Mouse (Mus musculus) regulatory T cell (primary cell): Measurements from ENCODE around the gene Paics.
"Not testable (repeated sequence)": the region's sequence is repeated elsewhere in the genome, so short reads cannot be mapped to it uniquely, and the experiment has no call there.

ENCODE experiments used
- in situ Hi-C: fragments of 300-600 bp; cut with MboI, MseI; formaldehyde crosslinking; loops from one replicate; pipeline ENCODE4 v1.15.1; 2025; ENCODE audit warnings: high pct_unique_total_duplicates

Paics gene

DNA sequence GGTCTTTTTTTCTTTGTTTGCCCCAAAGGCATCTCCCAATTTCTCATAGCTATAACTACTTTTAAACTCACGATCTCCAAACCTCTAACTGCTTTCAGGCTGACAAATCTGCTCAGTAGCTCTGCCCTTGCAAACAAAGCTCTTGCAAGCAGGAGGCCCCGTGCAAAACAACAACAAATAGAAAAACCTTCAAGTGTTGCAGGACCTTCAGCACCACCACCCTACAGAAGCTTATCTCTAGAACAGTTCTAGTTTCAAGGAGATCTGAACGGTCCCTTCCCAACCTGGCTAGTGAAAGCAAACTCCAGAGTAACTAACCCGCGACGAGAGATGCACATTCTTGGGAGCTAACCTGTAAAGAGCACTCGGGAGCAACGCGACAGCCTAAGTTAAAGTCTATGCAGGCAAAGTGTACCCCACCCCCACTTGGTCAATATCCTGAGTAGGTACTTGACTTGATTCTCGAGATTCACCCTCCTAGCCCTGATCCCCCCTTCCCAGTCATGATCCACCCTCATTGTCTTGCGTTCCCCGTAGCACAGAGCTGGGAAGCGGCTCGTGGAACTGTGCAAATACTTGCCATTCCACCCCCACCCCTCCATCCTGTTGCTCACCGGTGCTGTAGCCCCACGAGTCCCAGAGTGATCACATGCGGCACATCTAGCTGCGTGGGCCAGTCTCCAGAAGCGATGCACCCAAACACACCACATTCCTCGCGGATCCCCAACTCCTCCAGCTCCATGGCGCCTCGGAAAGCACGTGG, 583 bp upstream of the Paics start:
- in situ Hi-C loops: loop anchor here (5.0 kb wide), 1 partner anchor 43 kb away; the partner anchor contains the start of gene Aasdh

GRCm38 (mm10) chr5:76952112-76953040, 1.3 kb downstream of the Paics start:
- in situ Hi-C loops: loop anchor here (5.0 kb wide), 1 partner anchor 45 kb away; the partner anchor contains the start of gene Aasdh

- in situ Hi-C loops: loop anchor here (5.0 kb wide), 1 partner anchor 46 kb away; the partner anchor contains the start of gene Aasdh
Measured at GRCm38 (mm10) chr5:76953794-76954193, 2.7 kb downstream of the Paics start.

- in situ Hi-C loops: loop anchor here (5.0 kb wide), 1 partner anchor 47 kb away; the partner anchor contains the start of gene Aasdh
Measured at GRCm38 (mm10) chr5:76954271-76954900, 3.3 kb downstream of the Paics start.

- in situ Hi-C loops: no loop called here
Measured at GRCm38 (mm10) chr5:76955474-76955873, 4.4 kb downstream of the Paics start.

DNA sequence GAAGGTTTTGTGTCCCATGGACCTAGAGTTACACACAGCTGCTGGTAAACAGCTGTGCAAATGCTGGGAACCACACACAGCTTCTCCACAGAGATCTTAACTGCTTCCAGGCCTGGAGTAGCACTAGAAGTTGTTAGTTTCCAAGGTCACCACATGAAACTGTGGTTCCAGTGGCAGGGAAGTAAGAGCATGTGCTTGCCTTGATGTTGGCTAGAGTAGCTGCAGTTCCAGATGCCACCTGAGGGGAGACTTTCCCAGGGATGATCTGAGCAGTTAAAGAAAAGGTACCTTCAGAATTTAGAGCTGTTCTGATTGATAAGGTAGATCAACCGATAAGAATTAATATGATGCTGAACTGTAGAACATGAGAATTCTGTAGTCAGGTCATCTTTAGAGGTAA, 6.8 kb downstream of the Paics start:
- in situ Hi-C loops: no loop called here

GRCm38 (mm10) chr5:76959587-76959986, 8.5 kb downstream of the Paics start:
- in situ Hi-C loops: no loop called here

DNA sequence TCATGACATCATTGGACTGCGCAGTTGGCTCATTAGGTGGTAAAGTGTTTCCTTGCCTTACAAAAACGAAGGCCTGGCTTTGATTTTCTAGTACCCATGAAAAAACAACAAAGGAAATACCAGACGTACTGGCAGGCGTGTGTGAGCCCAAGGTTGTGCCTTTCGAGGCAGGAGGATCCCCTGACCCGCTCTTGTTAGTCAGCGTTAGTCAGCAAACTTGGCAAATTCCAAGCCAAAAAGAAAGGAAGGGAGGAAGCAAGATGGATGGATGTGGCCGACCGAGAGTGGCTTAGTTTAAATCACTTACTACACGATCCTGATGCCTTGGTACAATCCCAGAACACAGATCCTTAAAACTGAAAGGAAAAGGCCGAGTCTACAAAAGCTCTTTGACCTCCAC, 11.4 kb downstream of the Paics start:
- in situ Hi-C loops: no loop called here

- in situ Hi-C loops: no loop called here
Measured at GRCm38 (mm10) chr5:76964651-76965050, 13.5 kb downstream of the Paics start.

DNA sequence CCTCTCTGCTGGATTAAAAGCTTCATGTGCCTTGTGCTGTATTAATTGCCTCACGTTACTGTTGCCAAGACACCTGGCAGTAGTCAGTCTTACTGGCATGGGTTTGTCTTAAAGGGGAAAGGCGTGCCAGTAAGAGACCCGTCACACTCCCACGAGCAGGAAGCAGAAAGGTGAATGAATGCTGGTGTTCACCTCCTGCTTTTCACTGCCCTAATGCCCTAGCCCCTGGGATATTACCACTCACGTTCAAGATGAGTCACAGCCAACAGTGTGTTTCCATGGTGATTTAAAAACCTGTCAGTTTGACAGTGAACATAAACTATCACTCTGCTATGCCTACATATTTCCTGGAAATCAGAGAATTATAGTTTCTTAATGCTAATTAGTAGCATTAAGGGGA, 18.1 kb downstream of the Paics start:
- in situ Hi-C loops: no loop called here

DNA sequence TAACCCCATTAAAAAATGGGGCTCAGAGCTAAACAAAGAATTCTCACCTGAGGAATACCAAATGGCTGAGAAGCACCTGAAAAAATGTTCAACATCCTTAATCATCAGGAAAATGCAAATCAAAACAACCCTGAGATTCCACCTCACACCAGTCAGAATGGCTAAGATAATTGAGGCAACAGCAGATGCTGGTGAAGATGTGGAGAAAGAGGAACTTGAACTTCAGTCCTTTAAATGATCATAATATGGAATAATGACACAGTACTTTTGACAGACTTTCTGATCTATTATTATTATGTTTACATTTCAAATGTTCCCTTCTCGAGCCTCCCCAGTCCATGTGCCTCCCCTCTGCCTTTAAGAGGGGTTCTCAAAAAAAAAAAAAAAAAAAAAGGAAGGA, 20.0 kb downstream of the Paics start:
- in situ Hi-C loops: not testable (repeated sequence)

DNA sequence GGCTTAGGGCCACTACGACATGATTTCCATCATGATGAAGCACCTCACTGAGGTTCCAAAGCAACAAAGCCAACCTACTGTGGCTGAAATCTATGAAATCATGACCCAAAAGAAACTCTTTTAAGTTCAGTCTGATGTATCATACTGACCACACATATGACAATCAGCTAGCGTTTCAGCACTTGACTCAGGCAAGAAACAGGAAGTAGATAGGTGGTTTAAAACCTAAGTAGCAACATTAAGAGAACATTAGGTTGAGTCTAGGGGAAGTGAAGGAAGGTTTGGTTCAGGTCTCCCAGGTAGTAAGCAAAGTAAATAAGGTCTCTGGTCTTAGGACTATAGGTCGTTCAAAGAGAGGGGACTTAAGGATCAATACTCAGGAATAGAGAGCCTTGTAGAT, 22.4 kb downstream of the Paics start:
- in situ Hi-C loops: no loop called here

GRCm38 (mm10) chr5:76974207-76974553, 23.1 kb downstream of the Paics start:
- in situ Hi-C loops: no loop called here

DNA sequence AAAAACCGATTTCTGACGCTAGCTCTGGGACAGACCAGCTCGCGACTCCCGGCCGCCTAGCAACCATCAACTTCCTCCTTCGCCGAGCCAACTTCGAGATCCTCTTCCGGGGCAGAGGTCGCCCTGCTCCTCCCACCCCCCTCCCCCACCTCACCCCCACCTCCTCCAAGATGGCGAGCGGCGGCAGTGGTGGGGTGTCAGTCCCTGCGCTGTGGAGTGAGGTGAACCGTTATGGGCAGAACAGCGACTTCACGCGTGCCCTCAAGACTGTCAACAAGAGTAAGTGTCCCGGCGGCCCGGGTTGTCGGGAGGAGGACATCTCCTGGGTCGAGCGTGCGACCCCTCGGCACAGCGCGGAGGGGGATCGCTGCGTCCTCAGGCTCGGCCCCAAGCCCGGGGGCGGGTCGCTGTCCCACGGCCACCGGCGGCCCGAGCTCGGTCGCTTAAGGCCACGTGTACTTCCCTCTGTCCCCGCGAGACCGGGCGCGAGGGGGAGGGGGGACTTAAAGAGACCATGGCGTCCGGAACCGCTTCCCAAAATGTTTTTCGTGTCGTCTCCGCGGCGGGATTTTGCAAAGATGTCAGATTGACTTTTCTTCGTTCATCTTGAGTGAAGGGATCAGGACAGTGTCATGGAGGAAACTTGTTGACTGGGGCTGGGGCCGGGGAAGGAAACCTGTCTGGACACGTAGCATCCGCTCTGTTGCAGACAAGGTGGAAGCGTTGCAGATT, 23.6 kb downstream of the Paics start, which contains the start of gene Srp72:
Srp72 (plus strand) TSS at position 130 of the 732 bp plus-strand sequence.
- in situ Hi-C loops: loop anchor here (5.0 kb wide), 1 partner anchor 343 kb away; no protein-coding TSS in a partner anchor

DNA sequence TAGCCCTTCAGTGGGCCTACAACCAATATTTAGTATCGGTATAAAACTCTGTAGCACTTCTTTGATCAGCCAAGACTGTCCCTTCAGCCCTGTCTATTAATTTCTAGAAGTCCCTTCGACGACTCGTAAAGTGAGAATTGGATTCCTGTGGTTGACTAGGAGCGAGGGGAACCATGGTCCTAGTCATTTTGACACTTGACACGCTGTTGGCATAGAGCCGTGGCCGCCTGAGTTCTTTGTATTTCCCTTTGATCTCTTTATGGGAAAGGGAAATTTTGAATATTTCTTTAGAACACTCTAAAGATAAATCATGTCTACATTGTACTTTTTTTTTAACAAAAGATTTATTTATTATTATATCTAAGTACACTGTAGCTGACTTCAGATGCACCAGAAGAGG, 24.6 kb downstream of the Paics start:
- in situ Hi-C loops: loop anchor here (5.0 kb wide), 1 partner anchor 342 kb away; no protein-coding TSS in a partner anchor

- in situ Hi-C loops: no loop called here
Measured at GRCm38 (mm10) chr5:76984015-76984414, 32.9 kb downstream of the Paics start.

DNA sequence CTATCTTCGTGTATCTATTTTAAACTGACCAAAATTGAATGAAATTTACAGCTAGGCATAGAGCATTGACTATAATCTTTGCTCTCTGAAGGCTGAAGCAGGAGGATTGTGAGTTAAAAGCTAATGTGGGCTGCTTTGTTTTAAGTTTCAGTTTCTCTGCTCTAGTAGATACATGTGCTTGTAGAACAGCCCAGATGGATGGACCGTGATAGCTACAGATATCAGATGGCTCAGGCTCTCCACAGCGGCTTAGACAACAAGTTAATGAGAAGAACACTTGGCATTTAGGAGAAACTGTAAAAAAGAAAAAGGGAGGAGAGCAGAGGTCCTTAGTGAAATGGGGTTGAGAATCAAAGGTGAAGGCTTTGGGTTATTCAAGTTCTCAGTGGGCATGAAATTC, 39.7 kb downstream of the Paics start:
- in situ Hi-C loops: no loop called here

- in situ Hi-C loops: no loop called here
Measured at GRCm38 (mm10) chr5:76993174-76993814, 42.2 kb downstream of the Paics start.

- in situ Hi-C loops: no loop called here
Measured at GRCm38 (mm10) chr5:76998416-76998815, 47.3 kb downstream of the Paics start.

DNA sequence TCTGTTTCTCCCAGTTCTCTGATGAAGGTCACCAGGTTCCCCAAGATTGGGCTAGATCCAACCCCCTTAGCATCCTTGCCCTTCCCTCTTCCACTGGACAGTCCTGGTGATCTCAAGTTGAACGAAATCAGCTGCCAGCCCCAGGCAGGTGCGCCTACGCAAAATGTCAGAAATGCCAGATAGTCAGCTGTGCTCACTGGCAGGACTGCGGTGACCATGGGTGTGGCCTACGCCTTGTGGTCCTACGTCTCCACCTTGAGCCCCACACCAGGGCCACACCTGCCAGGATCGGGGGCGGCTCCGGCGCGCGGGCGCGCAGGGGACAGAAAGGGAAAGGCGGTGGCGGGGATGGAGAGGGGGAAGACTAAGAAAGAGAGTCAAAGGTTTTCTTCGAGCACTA, 50.1 kb downstream of the Paics start:
- in situ Hi-C loops: no loop called here
